Mouse (Mus musculus) layer of hippocampus, adult 2 months (tissue): ENCODE measurements around the gene Tshb. TPM values are rescaled to one million over a fixed set of nuclear protein-coding genes. Genes with fewer than 3 reads are reported as not detected.

Experiments used
- DNase-seq, 2 experiments: peaks; one replicate each; pipeline ENCODE4 v3.0.0; 2022; ENCODE audit warnings: low spot score in 2 of 2
- H3K27ac ChIP-seq: fragments of 200-600 bp; 2 replicates; pipeline ENCODE4 v1.8.1; 2022
- H3K4me3 ChIP-seq: fragments of 200-600 bp; 2 replicates; pipeline ENCODE4 v1.8.1; 2022; ENCODE audit warnings: mild to moderate bottlenecking
- CTCF ChIP-seq: fragments of 200-600 bp; conservative IDR thresholded peaks from 2 replicates; pipeline ENCODE4 v1.8.1; 2022; ENCODE audit warnings: antibody characterized with exemption, mild to moderate bottlenecking, moderate library complexity
- total RNA-seq, 2 experiments: library from RNA; stranded (reverse); gene quantifications; 2 replicates each; pipeline ENCODE4 v1.2.3; 2021

Gene Tshb
- total RNA-seq, 2 experiments from 2014 or later, result not detected

DNA sequence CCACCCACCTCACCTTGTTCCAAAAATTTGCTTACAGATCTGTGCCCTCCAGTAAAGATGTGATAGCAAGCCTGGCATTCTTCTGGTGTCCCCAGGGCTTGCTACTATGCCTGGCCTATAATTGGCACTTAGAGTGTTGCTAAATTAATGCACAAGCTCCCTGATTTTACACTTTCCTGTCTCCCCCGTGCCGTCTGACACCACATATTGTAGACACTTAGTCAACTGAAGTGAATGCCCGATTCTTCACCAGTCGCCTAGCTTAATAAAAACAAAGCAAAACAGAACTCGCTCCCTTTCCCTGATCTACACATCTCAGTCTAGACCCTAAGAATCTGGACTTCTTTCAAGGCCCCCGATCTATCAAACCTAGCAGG, 48.6 kb downstream of the Tshb start:
- peak in 1 of 2 experiments; percentile 41 for DNase-seq
- TF ChIP-seq CTCF, result no peak
- H3K4me3 ChIP-seq, result peak overlapping the region; percentile 72
- peak overlapping the region; percentile 83 for H3K27ac ChIP-seq

DNA sequence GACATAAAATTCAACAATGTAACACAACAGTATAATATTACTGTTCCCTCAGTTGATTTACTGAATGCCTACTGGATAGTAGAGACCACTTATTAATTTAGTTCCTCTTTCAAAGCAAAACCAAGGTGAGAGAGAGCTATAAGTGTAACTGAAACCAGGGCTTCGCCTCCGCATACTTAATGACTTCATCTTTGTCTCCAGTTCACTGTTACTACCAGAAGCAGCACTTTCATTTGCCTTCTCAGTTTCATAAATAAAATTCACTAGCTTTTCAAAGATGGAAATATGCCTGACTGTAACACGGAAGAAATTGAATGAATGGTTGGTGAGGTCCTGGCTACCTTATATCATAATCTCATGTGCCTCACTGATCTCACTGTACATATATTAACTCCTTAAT, 49.5 kb downstream of the Tshb start:
- no peak for TF ChIP-seq CTCF
- no peak overlapping the region for H3K27ac ChIP-seq
- DNase-seq, result no peak
- H3K4me3 ChIP-seq, result no peak overlapping the region

DNA sequence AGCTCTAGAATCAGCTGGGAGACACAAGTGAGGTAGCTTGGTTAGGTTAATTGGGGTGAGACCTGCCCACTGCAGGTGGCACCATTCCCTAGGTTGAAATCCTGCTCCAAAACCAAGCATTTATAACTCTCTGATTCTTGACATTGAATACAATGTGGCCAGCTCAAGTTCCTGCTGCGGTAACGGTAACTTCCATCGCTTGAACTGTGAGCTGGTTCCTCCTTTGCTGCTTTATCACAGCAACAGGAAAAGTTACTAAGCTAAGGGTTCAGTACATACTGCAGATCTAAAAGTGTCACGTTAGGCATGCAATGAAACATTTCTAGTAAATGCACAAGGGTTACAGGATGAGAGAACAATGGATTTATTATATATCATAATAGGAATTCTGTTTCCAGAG, 49.9 kb downstream of the Tshb start:
- H3K27ac ChIP-seq, result no peak overlapping the region
- no peak for DNase-seq
- TF ChIP-seq CTCF, result no peak
- H3K4me3 ChIP-seq, result no peak overlapping the region

DNA sequence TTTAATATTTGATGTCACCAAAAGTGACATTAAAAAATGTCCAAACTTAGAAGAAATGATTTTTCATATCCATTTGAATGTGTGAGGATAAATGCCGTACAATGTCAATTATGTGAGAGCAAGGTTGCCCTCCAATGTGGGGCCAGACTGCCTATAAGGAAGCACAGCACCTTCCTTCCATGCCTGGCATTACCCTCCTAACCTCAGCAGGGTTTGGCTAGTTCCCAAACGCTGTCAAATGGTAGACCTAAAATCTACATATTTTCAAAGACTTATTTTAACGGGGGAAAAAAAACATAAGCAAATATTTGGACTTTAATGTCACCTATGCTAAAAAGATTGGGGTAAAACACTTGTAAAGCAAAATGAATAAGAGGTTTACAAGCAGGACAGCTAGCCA, 51.4 kb downstream of the Tshb start:
- no peak for TF ChIP-seq CTCF
- no peak for DNase-seq
- Histone ChIP-seq H3K27ac (no peak overlapping the region), H3K4me3 (no peak overlapping the region)

DNA sequence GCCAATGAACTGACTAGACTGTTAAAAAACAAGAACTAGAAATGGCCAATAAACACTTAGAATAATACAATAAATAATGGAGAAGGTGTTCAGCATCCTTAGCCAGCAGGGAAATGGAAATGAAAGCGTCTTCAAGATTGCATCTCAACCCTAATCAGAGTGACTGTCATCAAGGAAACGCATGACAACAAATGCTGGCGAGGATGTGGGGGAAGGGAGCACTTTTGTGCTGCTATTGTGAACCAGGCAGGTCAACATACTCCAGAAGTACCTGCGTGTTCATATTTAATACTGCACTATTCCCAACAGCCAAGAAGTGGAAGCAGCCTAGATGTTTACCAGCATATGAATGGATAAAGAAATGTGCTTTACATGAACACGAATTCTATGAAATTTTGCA, 53.1 kb downstream of the Tshb start:
- TF ChIP-seq CTCF, result no peak
- DNase-seq, result no peak
- no peak overlapping the region for H3K27ac ChIP-seq
- H3K4me3 ChIP-seq, result no peak overlapping the region

Other genes starting within 250 kb of the Tshb start
- gene Tspan2, start 48.2 kb downstream of the Tshb start, total RNA-seq, result 10 to 100 TPM; 70.5 to 76.2 TPM
- not detected for gene Sycp1, start 153.4 kb upstream of the Tshb start, total RNA-seq
- gene Nr1h5, start 181.4 kb upstream of the Tshb start, total RNA-seq, result not detected
- 10 to 100 TPM; 57.3 to 65.5 TPM for gene Sike1, start 213.0 kb upstream of the Tshb start, total RNA-seq
- 100 to 1,000 TPM; 236 to 252 TPM for gene Csde1, start 237.7 kb upstream of the Tshb start, total RNA-seq